ENCODE assay signal across 8 mouse cellular contexts in genomic region chr5:115340007-115340406, GRCm38 (mm10). TPM values are rescaled to one million over a fixed set of nuclear protein-coding genes. Genes with fewer than 3 reads are reported as not detected.
A peak's percentile ranks its signal among the peaks of the same experiment; 100 is the strongest.
DNase-seq lines count a peak whose midpoint lies in the region; ATAC-seq and TF ChIP-seq lines count a peak whose summit lies in the region.

No protein-coding gene starts in this region.

- no peaks in the 10 kb centered on the region for H3K9me3 ChIP-seq in forebrain, embryonic 10.5 days
- no peaks in the 10 kb centered on the region for H3K9me3 ChIP-seq in limb, embryonic 11.5 days (ENCODE audit: control insufficient read depth, low read length)
- H3K9me3 ChIP-seq in neural tube, embryonic 14.5 days (ENCODE audit: control insufficient read depth, low read length) = no peaks in the 10 kb centered on the region

- ATAC-seq in limb, embryonic 11.5 days (ENCODE audit: insufficient number of reproducible peaks, low FRiP score, low TSS enrichment, low read depth) = no peak
- no peak for ATAC-seq in neural tube, embryonic 14.5 days (ENCODE audit: low read depth)

- peak overlapping the region; percentile 72 for H3K4me2 ChIP-seq in limb, embryonic 11.5 days (ENCODE audit: low read depth, severe bottlenecking)
- peak overlapping the region; percentile 55 for H3K4me2 ChIP-seq in neural tube, embryonic 14.5 days (ENCODE audit: low read depth, low read length)

- no peak overlapping the region for H3K27ac ChIP-seq in left cerebral cortex, adult 2 months
- H3K27ac ChIP-seq in forebrain, embryonic 10.5 days = no peak overlapping the region; the same call in 1 of the 2 replicates
- no peak overlapping the region for H3K27ac ChIP-seq in limb, embryonic 11.5 days (replicated peaks; ENCODE audit: low read depth, low read length)
- H3K27ac ChIP-seq in neural tube, embryonic 14.5 days (ENCODE audit: low read depth, low read length) = no peak overlapping the region

- no peak overlapping the region for H3K9ac ChIP-seq in limb, embryonic 11.5 days (ENCODE audit: low read length)
- peak overlapping the region; percentile 82; the same call in 1 of the 2 replicates for H3K9ac ChIP-seq in neural tube, embryonic 14.5 days (replicated peaks; ENCODE audit: low read depth, low read length)

- H3K36me3 ChIP-seq in forebrain, embryonic 10.5 days (replicated peaks) = peaks cover 67% of the 10 kb centered on the region
- peaks cover 13% of the 10 kb centered on the region; the same call in 1 of the 2 replicates for H3K36me3 ChIP-seq in limb, embryonic 11.5 days (ENCODE audit: control insufficient read depth, insufficient read depth, low read length)
- peaks cover 29% of the 10 kb centered on the region for H3K36me3 ChIP-seq in neural tube, embryonic 14.5 days (ENCODE audit: control insufficient read depth, insufficient read depth, low read length)

- DNase-seq in left cerebral cortex, adult 2 months (ENCODE audit: extremely low spot score in 1 of 2, low spot score in 2 of 2) = no peak
- no peak for DNase-seq in left cerebral cortex, adult 8-10 months (ENCODE audit: low spot score in 2 of 2)
- no peak for DNase-seq in forebrain, embryonic 10.5 days (ENCODE audit: extremely low spot score, low spot score)
- DNase-seq in limb, embryonic 11.5 days (ENCODE audit: low spot score) = no peak
- no peak for DNase-seq in urinary bladder, postnatal 4 days (ENCODE audit: low spot score in 2 of 2)
- DNase-seq in thymus, postnatal 10 days (ENCODE audit: low spot score in 2 of 2) = no peak
- DNase-seq in spleen, adult 12 weeks (ENCODE audit: low spot score) = no peak

- 48% methylated on average over 7 of the region's 7 CpGs for whole genome bisulfite sequencing in forebrain, embryonic 10.5 days
- WGBS in limb, embryonic 11.5 days = 28% methylated on average over 7 of the region's 7 CpGs
- WGBS in neural tube, embryonic 14.5 days = 37% methylated on average over 7 of the region's 7 CpGs

- peaks cover 29% of the 10 kb centered on the region for H3K4me1 ChIP-seq in forebrain, embryonic 10.5 days
- peaks cover 7% of the 10 kb centered on the region; the same call in 1 of the 2 replicates for H3K4me1 ChIP-seq in limb, embryonic 11.5 days (ENCODE audit: control insufficient read depth, insufficient read depth, low read length)
- peaks cover 8% of the 10 kb centered on the region for H3K4me1 ChIP-seq in neural tube, embryonic 14.5 days (ENCODE audit: control insufficient read depth, insufficient read depth, low read length)

- peak overlapping the region; percentile 92 for H3K4me3 ChIP-seq in left cerebral cortex, adult 2 months
- H3K4me3 ChIP-seq in forebrain, embryonic 10.5 days = peak overlapping the region; percentile 82
- peak overlapping the region; percentile 83 for H3K4me3 ChIP-seq in limb, embryonic 11.5 days (ENCODE audit: low read depth, low read length)
- H3K4me3 ChIP-seq in neural tube, embryonic 14.5 days (ENCODE audit: low read depth, low read length) = peak overlapping the region; percentile 69

- intact Hi-C loops in left cerebral cortex, adult 2 months (cut with DNase I) = loop anchor here (2.0 kb wide), 1 partner anchor 39 kb away; the partner anchor contains the start of gene Dynll1

- H3K27me3 ChIP-seq in forebrain, embryonic 10.5 days (ENCODE audit: poor library complexity, severe bottlenecking) = no peaks in the 10 kb centered on the region
- H3K27me3 ChIP-seq in limb, embryonic 11.5 days (ENCODE audit: control insufficient read depth, insufficient read depth, low read length) = no peaks in the 10 kb centered on the region
- H3K27me3 ChIP-seq in neural tube, embryonic 14.5 days (ENCODE audit: control insufficient read depth, insufficient read depth, low read length) = no peaks in the 10 kb centered on the region

- no peak for TF ChIP-seq CTCF in left cerebral cortex, adult 2 months (IDR thresholded peaks at IDR 0.05)

RNA-seq across cellular contexts. Expression of gene Gatc, which starts 1.0 kb away (rescaled TPM):
- total RNA-seq in left cerebral cortex, adult 2 months (2021) = 10 to 100 TPM; 20.6 to 20.9 TPM
- 10 to 100 TPM; 19.2 to 21.4 (median 20.2) TPM for total RNA-seq in left cerebral cortex, adult 8-10 months (2022)
- 37.6 and 40.2 TPM in 2 replicates for polyA plus RNA-seq in forebrain, embryonic 10.5 days (2016; fragmentation: Nextera tagmentation; extraction: Ambion mirVana)
- 42.5 and 46.7 TPM in 2 replicates for polyA plus RNA-seq in limb, embryonic 11.5 days (2014; fragmentation: Nextera tagmentation; extraction: Ambion mirVana)
- polyA plus RNA-seq in neural tube, embryonic 14.5 days (2014; fragmentation: Nextera tagmentation; extraction: Ambion mirVana) = 45.4 and 53.5 TPM in 2 replicates

RNA-seq across cellular contexts. Expression of gene Triap1, which starts 1.0 kb away (rescaled TPM):
- total RNA-seq in left cerebral cortex, adult 2 months (2021) = 10 to 100 TPM; 21.4 to 24.5 TPM
- 10 to 100 TPM; 20.7 to 24.6 (median 22.5) TPM for total RNA-seq in left cerebral cortex, adult 8-10 months (2022)
- 56.6 and 57.7 TPM in 2 replicates for polyA plus RNA-seq in forebrain, embryonic 10.5 days (2016; fragmentation: Nextera tagmentation; extraction: Ambion mirVana)
- polyA plus RNA-seq in limb, embryonic 11.5 days (2014; fragmentation: Nextera tagmentation; extraction: Ambion mirVana) = 59.8 and 64.4 TPM in 2 replicates
- polyA plus RNA-seq in neural tube, embryonic 14.5 days (2014; fragmentation: Nextera tagmentation; extraction: Ambion mirVana) = 54.5 and 59.2 TPM in 2 replicates

RNA-seq across cellular contexts. Expression of gene Cox6a1, which starts 8.8 kb away (rescaled TPM):
- 100 to 1,000 TPM; 701 to 719 TPM for total RNA-seq in left cerebral cortex, adult 2 months (2021)
- total RNA-seq in left cerebral cortex, adult 8-10 months (2022) = 100 to 1,000 TPM; 686 to 806 (median 740) TPM
- 754 and 787 TPM in 2 replicates for polyA plus RNA-seq in forebrain, embryonic 10.5 days (2016; fragmentation: Nextera tagmentation; extraction: Ambion mirVana)
- 712 and 734 TPM in 2 replicates for polyA plus RNA-seq in limb, embryonic 11.5 days (2014; fragmentation: Nextera tagmentation; extraction: Ambion mirVana)
- 1,051 and 1,284 TPM in 2 replicates for polyA plus RNA-seq in neural tube, embryonic 14.5 days (2014; fragmentation: Nextera tagmentation; extraction: Ambion mirVana)

RNA-seq across cellular contexts. Expression of gene Srsf9, which starts 13.0 kb away (rescaled TPM):
- 10 to 100 TPM; 68.0 to 74.5 TPM for total RNA-seq in left cerebral cortex, adult 2 months (2021)
- 10 to 100 TPM; 55.2 to 70.1 (median 64.6) TPM for total RNA-seq in left cerebral cortex, adult 8-10 months (2022)
- 399 and 417 TPM in 2 replicates for polyA plus RNA-seq in forebrain, embryonic 10.5 days (2016; fragmentation: Nextera tagmentation; extraction: Ambion mirVana)
- polyA plus RNA-seq in limb, embryonic 11.5 days (2014; fragmentation: Nextera tagmentation; extraction: Ambion mirVana) = 417 and 433 TPM in 2 replicates
- polyA plus RNA-seq in neural tube, embryonic 14.5 days (2014; fragmentation: Nextera tagmentation; extraction: Ambion mirVana) = 123 and 140 TPM in 2 replicates

RNA-seq across cellular contexts. Expression of gene Dynll1, which starts 39.2 kb away (rescaled TPM):
- 100 to 1,000 TPM; 608 to 642 TPM for total RNA-seq in left cerebral cortex, adult 2 months (2021)
- 100 to 1,000 TPM; 550 to 617 (median 573) TPM for total RNA-seq in left cerebral cortex, adult 8-10 months (2022)
- polyA plus RNA-seq in forebrain, embryonic 10.5 days (2016; fragmentation: Nextera tagmentation; extraction: Ambion mirVana) = 1,650 and 1,695 TPM in 2 replicates
- polyA plus RNA-seq in limb, embryonic 11.5 days (2014; fragmentation: Nextera tagmentation; extraction: Ambion mirVana) = 1,968 and 2,035 TPM in 2 replicates
- polyA plus RNA-seq in neural tube, embryonic 14.5 days (2014; fragmentation: Nextera tagmentation; extraction: Ambion mirVana) = 1,143 and 1,163 TPM in 2 replicates
